Mouse (Mus musculus): ENCODE measurements around the gene Slc37a1. TPM values are rescaled to one million over a fixed set of nuclear protein-coding genes. Genes with fewer than 3 reads are reported as not detected.

Gene Slc37a1
- polyA plus RNA-seq, 1 experiment from 2014 or later, result 3.3 TPM

DNA sequence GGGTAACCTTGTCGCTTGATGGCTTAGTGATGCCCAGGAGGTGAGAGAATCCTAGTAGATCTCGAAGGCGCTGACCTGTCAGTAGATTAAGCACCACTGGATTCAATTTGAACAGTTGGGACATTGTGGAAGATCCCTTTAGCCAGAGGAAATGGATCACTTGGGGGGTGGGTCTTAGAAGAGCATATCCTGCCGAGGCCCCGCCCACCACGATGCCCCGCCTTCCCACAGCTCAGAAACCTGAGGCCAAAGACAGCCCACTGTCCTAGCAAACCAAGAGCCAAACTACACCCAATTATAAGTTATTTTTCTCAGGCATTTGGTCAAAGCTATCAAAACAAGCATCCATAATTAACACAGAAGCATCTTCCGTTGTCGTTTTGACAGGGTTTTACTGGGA, 24.5 kb downstream of the Slc37a1 start:
- no peak overlapping the region for H3K9ac ChIP-seq

DNA sequence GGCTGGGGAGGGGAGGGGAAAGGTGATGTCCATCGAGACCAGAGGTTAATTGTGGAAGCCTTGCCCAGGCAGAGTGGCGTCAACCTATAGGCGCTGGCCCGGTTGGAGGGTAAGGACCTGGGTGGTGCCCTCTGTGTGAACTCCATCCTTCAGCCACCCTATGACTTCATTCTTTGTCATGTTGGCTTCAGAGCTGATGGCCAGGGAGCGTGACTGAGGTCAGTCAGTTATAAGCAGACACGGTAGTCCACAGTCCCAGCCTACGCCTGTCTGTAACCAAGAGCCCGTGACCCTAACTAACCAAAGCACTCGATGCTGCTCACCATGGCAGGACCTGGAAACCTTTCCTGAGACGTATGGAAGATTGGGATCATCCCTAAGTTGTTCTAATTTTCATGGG, 26.1 kb downstream of the Slc37a1 start:
- no peak for ATAC-seq (ENCODE audit: insufficient number of reproducible peaks, low FRiP score, low TSS enrichment, low read depth)
- Histone ChIP-seq H3K27ac (no peak overlapping the region), H3K9ac (no peak overlapping the region), H3K9me3 (no peaks in the 10 kb centered on the region), H3K27me3 (no peaks in the 10 kb centered on the region), H3K4me2 (no peak overlapping the region), H3K36me3 (no peaks in the 10 kb centered on the region), H3K4me3 (no peak overlapping the region), H3K4me1 (peaks cover 6% of the 10 kb centered on the region; the same call in 1 of the 2 replicates)
- WGBS, result 82% methylated on average over 10 of the region's 10 CpGs

More for the DNA sequence above, 24.5 kb downstream of the Slc37a1 start:
- ATAC-seq (ENCODE audit: insufficient number of reproducible peaks, low FRiP score, low TSS enrichment, low read depth), result no peak
- Histone ChIP-seq H3K4me2 (no peak overlapping the region), H3K27me3 (no peaks in the 10 kb centered on the region), H3K27ac (no peak overlapping the region), H3K4me3 (no peak overlapping the region), H3K9me3 (no peaks in the 10 kb centered on the region), H3K4me1 (peaks cover 6% of the 10 kb centered on the region; the same call in 1 of the 2 replicates), H3K36me3 (no peaks in the 10 kb centered on the region)
- WGBS, result 76% methylated on average over 9 of the region's 9 CpGs

DNA sequence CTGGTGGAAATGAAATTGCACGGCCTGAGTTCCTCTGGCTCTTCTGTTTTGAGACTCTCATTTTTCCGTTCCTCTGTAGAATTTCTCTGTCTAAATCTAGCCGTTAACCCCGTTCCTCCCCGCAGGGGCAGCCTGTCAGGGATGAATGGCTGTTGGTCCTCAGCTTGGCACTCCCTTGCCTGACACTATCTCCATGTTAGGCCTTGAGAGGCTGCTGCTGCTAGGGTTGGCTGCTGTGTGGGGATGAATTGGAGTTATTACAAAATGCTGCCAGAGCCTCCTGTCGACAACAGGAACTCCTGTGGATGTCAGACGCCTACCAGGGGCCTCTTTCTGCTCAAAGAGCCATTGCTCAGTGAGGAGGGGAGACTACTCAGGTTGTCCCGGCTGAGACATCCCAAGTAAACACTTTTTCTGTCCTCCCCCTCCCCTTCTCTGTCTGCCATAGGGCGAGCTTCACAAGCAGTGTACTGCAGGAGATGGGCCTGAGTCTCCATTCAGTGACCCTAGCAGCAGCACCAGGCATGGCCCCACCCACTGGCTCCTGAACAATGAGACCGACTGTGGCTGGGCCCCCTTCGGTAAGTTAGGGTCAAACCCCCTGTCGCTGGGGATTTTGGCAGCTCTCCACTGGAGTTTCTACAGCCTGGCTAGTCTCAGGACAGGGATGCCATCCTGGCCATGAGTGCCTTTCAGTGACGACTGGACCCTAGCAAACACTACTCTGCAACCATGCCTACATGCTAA, 28.6 kb downstream of the Slc37a1 start:
- Histone ChIP-seq H3K4me2 (no peak overlapping the region), H3K36me3 (no peaks in the 10 kb centered on the region), H3K4me1 (0 out of 2 replicates have a peak, but pooled peaks cover 3% of the 10 kb centered on the region), H3K4me3 (no peak overlapping the region), H3K9ac (no peak overlapping the region), H3K27ac (no peak overlapping the region), H3K27me3 (no peaks in the 10 kb centered on the region), H3K9me3 (no peaks in the 10 kb centered on the region)
- WGBS, result 53% methylated on average over 13 of the region's 13 CpGs
- ATAC-seq (ENCODE audit: insufficient number of reproducible peaks, low FRiP score, low TSS enrichment, low read depth), result no peak

DNA sequence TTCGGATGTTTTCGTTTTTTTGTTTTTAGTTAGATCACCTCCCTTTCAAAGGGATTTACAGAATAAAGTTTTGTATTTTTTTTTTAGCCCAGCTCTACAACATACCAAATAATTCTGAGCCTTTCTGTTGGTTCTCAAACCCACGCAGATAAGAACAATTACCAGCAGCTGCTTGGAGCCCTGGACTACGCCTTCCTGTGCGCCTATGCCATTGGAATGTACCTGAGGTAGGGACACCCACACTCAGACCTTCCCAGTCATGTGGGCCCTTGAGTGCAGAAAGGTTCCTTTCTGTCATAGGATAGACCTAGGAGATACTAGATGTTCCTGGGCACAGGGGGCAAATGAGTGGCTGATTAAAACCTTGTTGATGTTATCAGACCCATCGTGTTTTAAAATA, 29.4 kb downstream of the Slc37a1 start:
- Histone ChIP-seq H3K36me3 (no peaks in the 10 kb centered on the region), H3K9ac (no peak overlapping the region), H3K4me3 (no peak overlapping the region), H3K4me1 (0 out of 2 replicates have a peak, but pooled peaks cover 3% of the 10 kb centered on the region), H3K9me3 (no peaks in the 10 kb centered on the region), H3K27me3 (no peaks in the 10 kb centered on the region), H3K4me2 (no peak overlapping the region), H3K27ac (no peak overlapping the region)
- ATAC-seq (ENCODE audit: insufficient number of reproducible peaks, low FRiP score, low TSS enrichment, low read depth), result no peak
- 75% methylated on average over 6 of the region's 6 CpGs for WGBS

DNA sequence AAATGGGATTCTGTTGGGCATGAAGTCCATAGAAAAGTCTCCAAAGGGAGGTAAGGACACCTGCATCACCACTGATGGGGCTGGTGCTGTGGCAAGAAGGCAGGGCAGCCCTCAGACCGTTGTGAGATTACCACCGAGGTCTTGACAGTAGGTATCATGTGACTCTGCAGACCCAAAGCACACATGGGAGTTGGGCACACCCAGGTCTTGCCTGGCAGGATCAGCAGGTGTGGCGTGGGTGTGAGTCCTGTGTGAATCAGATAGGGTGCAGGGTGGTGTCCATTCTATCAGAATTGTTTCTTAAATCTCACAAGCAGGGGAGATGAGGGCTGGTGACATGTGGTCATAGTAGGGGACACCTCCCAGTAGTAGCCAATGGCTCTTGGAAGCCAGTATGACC, 30.4 kb downstream of the Slc37a1 start:
- WGBS, result 78% methylated on average over 3 of the region's 3 CpGs
- no peak overlapping the region for H3K4me3 ChIP-seq

DNA sequence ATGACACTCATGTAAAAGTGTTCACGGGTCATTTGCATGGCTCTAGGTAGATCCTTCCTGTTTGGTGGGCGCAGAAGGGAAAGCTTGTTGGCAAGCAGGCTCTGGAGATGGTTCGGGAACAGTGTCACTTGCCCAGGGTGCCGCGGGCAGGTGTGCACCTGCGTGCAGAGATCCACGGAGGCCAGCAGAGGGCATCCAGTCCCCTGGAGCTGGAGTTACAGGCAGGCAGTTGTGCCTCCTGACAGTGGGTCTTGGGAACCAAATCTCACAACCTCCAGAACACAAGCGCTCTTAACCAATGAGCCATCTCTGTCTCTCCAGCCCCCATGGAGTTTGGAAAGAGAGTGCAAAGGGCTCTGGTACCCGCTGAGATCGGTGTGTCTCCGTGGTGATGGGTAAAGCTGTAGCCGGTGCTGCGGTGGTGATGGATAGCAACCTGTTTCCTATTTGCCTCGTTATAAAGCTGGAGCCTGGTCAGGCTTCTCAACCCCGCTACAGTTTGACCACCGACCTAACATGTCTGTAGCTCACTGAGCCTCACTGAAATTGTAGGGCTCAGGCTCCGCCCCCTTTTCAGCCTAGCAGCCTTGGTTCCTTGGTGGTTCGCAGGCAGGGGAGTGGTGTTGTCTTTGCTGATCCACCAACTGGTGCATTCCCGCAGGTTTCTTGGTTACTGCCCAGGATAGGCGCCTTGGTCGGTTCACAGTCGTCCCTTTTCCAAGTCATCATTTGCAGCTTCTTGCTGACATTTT, 31.1 kb downstream of the Slc37a1 start:
- no peak for ATAC-seq (ENCODE audit: insufficient number of reproducible peaks, low FRiP score, low TSS enrichment, low read depth)
- 0 out of 2 replicates have a peak, but pooled peaks cover 8% of the 10 kb centered on the region for H3K4me1 ChIP-seq
- no peaks in the 10 kb centered on the region for H3K27me3 ChIP-seq
- H3K27ac ChIP-seq, result no peak overlapping the region
- no peak overlapping the region for H3K9ac ChIP-seq
- no peak overlapping the region for H3K4me2 ChIP-seq
- no peak overlapping the region for H3K4me3 ChIP-seq
- H3K36me3 ChIP-seq, result no peaks in the 10 kb centered on the region
- WGBS, result 41% methylated on average over 22 of the region's 22 CpGs
- H3K9me3 ChIP-seq, result no peaks in the 10 kb centered on the region

More for the DNA sequence above, 30.4 kb downstream of the Slc37a1 start:
- Histone ChIP-seq H3K27me3 (no peaks in the 10 kb centered on the region), H3K9ac (no peak overlapping the region), H3K4me2 (no peak overlapping the region), H3K36me3 (no peaks in the 10 kb centered on the region), H3K27ac (no peak overlapping the region), H3K9me3 (no peaks in the 10 kb centered on the region), H3K4me1 (0 out of 2 replicates have a peak, but pooled peaks cover 5% of the 10 kb centered on the region)
- no peak for ATAC-seq (ENCODE audit: insufficient number of reproducible peaks, low FRiP score, low TSS enrichment, low read depth)

DNA sequence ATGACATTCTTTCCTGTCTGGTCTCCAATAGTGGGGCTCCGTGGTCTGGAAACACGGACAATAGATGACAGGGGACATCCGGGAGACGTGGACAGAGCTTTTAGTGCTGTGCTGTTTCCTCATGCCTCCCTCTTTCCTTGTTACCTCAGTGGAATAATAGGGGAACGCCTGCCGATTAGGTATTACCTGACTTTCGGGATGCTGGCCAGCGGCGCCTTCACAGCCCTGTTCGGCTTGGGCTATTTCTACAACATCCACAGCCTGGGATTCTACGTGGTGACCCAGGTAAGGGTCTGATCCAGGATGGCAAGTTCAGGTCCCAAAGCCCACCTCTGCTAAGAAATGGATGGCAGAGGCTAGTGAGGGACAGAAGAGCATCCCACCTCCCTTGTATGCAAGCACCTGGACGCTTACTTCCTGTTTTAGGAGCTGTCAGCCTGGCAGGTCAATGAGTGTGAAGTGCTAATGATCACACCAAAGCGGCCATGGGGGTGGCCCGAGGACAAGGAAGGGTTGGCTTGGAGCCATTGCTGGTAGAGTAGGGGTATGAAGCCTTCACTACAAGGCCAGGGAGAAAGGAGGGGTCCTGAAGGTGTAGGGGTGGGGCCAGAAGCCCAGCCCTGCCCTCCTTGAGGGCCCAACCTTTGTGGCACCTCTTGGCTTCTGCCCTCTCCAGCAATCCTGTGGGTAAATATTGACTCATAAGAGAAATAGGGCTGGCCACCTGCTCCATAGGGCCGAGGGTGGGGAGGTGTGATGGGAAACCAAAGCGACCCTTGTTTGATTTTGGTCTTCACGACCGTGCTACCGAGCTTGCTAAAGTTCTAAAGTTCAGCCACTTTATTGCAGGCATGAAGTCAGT, 32.5 kb downstream of the Slc37a1 start:
- ATAC-seq (ENCODE audit: insufficient number of reproducible peaks, low FRiP score, low TSS enrichment, low read depth), result no peak
- no peaks in the 10 kb centered on the region for H3K27me3 ChIP-seq
- 0 out of 2 replicates have a peak, but pooled peaks cover 8% of the 10 kb centered on the region for H3K4me1 ChIP-seq
- no peaks in the 10 kb centered on the region for H3K9me3 ChIP-seq
- H3K27ac ChIP-seq, result no peak overlapping the region
- no peak overlapping the region for H3K4me3 ChIP-seq
- H3K36me3 ChIP-seq, result no peaks in the 10 kb centered on the region
- H3K4me2 ChIP-seq, result no peak overlapping the region
- H3K9ac ChIP-seq, result no peak overlapping the region
- 88% methylated on average over 19 of the region's 19 CpGs for WGBS

DNA sequence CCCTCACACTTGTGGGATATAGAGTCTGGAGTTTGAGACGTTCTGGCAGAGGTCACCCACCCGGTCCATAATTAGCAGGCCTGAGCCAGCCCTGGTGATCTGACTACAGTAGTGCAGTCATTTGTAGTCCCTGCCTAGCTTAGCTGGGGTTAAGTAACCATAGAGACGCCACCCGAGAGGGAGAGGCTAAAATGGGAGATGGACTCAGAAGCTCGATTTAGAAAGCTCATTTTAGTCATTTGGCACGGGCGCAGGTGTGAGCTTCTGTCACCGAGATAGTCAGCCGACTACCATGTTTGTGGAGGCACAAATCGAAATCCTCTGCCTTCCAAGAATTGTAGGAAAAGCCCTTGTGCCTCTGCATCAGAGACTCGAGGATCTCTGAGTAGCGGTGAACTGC, 34.8 kb downstream of the Slc37a1 start:
- H3K4me2 ChIP-seq, result no peak overlapping the region
- no peaks in the 10 kb centered on the region for H3K9me3 ChIP-seq
- peaks cover 8% of the 10 kb centered on the region; the same call in 1 of the 2 replicates for H3K4me1 ChIP-seq
- H3K27ac ChIP-seq, result no peak overlapping the region
- H3K27me3 ChIP-seq, result no peaks in the 10 kb centered on the region
- H3K9ac ChIP-seq, result no peak overlapping the region
- H3K4me3 ChIP-seq, result no peak overlapping the region
- ATAC-seq (ENCODE audit: insufficient number of reproducible peaks, low FRiP score, low TSS enrichment, low read depth), result no peak; the same call in 1 of the 2 replicates
- no peaks in the 10 kb centered on the region for H3K36me3 ChIP-seq
- 74% methylated on average over 12 of the region's 12 CpGs for WGBS

DNA sequence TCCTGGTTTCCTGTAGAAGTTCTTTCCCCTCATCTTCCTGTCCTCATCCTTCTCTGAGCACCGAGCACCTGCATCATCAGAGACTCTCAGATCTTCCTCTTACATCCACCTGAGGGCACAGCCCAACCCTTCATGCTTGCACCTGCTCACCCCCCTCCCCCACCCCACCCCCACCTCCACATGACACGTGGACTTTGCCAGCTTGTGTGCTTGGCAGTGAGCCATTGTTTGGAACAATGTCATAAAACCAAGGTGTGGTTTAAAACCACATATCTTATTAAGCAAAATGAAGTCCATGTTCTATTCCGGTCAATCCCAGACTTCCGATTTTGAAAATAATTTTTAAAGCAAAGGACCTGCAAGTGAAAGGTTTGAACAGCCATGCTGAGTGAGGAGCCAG, 35.9 kb downstream of the Slc37a1 start:
- H3K36me3 ChIP-seq, result no peaks in the 10 kb centered on the region
- H3K27me3 ChIP-seq, result no peaks in the 10 kb centered on the region
- no peak overlapping the region for H3K27ac ChIP-seq
- 54% methylated on average over 4 of the region's 4 CpGs for WGBS
- H3K4me1 ChIP-seq, result peaks cover 8% of the 10 kb centered on the region; the same call in 1 of the 2 replicates
- H3K4me2 ChIP-seq, result no peak overlapping the region
- no peaks in the 10 kb centered on the region for H3K9me3 ChIP-seq
- H3K9ac ChIP-seq, result no peak overlapping the region
- H3K4me3 ChIP-seq, result no peak overlapping the region
- ATAC-seq (ENCODE audit: insufficient number of reproducible peaks, low FRiP score, low TSS enrichment, low read depth), result no peak

DNA sequence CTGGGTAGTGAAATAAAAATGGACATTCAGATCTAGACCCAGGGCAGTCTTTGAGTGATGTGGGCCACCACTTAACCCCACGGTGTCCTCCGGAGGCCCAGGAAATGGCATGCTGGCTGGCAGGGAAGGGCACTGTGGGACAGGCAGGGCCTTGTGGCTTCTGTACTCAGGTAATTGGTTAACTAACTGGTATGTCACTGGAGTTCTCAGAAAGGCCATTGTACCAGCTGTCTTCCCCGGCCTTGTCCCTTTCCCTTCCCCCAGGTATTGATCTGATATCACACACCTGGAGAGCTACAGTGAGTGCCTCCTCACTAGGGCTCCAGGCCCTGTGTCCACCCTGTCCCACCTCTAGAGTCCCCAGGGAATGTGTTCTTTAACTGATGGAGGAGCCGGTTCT, 36.8 kb downstream of the Slc37a1 start:
- no peak for ATAC-seq (ENCODE audit: insufficient number of reproducible peaks, low FRiP score, low TSS enrichment, low read depth)
- 83% methylated on average over 4 of the region's 4 CpGs for WGBS
- Histone ChIP-seq H3K4me1 (peaks cover 8% of the 10 kb centered on the region; the same call in 1 of the 2 replicates), H3K4me2 (no peak overlapping the region), H3K27me3 (no peaks in the 10 kb centered on the region), H3K27ac (no peak overlapping the region), H3K36me3 (no peaks in the 10 kb centered on the region), H3K9me3 (no peaks in the 10 kb centered on the region), H3K4me3 (no peak overlapping the region), H3K9ac (no peak overlapping the region)

DNA sequence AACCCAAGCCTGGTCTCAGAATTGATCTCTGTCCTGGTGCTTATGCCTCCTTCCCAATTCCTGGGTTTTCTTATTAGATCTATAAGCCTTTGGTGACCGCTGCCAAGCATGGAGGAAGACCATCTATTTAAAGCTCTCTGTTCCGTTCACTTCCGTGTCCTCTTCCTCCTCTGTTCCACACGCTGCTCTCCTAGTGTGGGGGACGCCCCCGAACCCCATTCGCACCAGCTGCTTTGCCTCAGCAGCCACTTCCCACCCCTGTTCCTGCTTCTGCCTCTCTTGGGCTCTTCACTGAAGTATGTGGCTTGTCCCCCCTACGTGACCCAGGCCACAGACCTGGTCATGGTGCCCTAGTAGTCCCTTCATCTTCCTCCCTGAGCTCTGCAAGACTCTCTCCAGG, 37.6 kb downstream of the Slc37a1 start:
- Histone ChIP-seq H3K36me3 (no peaks in the 10 kb centered on the region), H3K4me2 (no peak overlapping the region), H3K27ac (no peak overlapping the region), H3K4me1 (peaks cover 8% of the 10 kb centered on the region; the same call in 1 of the 2 replicates), H3K27me3 (no peaks in the 10 kb centered on the region), H3K9ac (no peak overlapping the region), H3K9me3 (no peaks in the 10 kb centered on the region), H3K4me3 (no peak overlapping the region)
- no peak for ATAC-seq (ENCODE audit: insufficient number of reproducible peaks, low FRiP score, low TSS enrichment, low read depth)
- 93% methylated on average over 8 of the region's 8 CpGs for WGBS

All from limb, embryonic 15.5 days (tissue).